Mouse (Mus musculus): ENCODE data around the gene Rapsn. TPM values are rescaled to one million over a fixed set of nuclear protein-coding genes. Genes with fewer than 3 reads are reported as not detected.
"Not testable (repeated sequence)": the region's sequence is repeated elsewhere in the genome, so short reads cannot be mapped to it uniquely, and the experiment has no call there.

Rapsn gene
- 0.61 and 1.9 TPM in 2 replicates for polyA plus RNA-seq (2012; rRNA removed)

DNA sequence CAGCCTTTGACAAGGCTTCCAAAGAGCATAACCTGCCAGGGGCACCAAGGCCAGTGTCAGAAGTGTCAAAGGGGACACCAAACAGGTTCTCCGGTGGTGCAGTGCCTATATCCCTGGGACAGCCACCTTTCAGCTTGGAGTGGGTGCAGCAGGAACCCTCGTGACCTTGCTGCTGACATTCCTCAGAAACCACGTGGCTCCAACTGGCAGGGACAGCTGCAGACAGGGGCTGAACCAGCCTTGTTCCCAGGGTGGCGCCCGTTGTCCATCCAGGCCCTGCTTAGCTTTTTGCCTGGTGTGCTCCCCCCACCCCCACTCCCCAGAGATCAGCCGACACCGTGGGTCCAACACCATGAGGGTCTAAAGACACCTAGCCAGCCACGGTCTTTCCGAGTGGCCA lies at the start of gene Rapsn:
Rapsn (plus strand) TSS at position 236 of the 400 bp plus-strand sequence.
- Histone ChIP-seq H3K4me3 (ENCODE audit: insufficient read depth, low read length) (no peak within 1 kb of the TSS), H3K27ac (ENCODE audit: insufficient read depth, low read length) (no peak within 1 kb of the TSS), H3K4me1 (ENCODE audit: control insufficient read depth, insufficient read depth, low read length) (no peaks in the 10 kb centered on the region)
- TF ChIP-seq POLR2A (IDR thresholded peaks at IDR 0.05; ENCODE audit: extremely low read depth, insufficient read depth, low read length) (no peak), CTCF (IDR thresholded peaks at IDR 0.05; ENCODE audit: extremely low read depth, insufficient read depth, low read length) (no peak)

DNA sequence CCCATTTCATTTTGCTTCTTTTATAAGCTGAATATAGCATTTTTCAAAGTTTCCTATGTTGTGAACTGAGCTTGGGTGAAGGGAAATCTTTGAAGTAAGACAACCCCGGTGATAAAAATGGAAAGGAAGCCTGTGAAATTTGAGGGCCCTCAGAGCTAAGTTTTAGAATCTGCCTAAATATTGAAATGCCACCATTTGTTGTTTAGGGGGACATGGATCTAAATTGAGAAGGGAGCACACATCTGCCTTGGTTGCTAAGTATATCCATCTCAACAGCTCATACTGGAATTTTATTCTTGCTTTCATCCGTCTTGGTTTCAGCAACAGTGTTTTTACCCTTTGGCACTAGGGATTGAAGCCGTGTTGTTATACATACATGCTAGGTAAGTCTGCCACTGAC lies 49.4 kb upstream of the Rapsn start:
- Histone ChIP-seq H3K27ac (ENCODE audit: insufficient read depth, low read length) (no peak overlapping the region), H3K4me1 (ENCODE audit: control insufficient read depth, insufficient read depth, low read length) (peaks cover 9% of the 10 kb centered on the region), H3K4me3 (ENCODE audit: insufficient read depth, low read length) (no peak overlapping the region)
- TF ChIP-seq CTCF (IDR thresholded peaks at IDR 0.05; ENCODE audit: extremely low read depth, insufficient read depth, low read length), result no peak
- TF ChIP-seq POLR2A (IDR thresholded peaks at IDR 0.05; ENCODE audit: extremely low read depth, insufficient read depth, low read length), result no peak

DNA sequence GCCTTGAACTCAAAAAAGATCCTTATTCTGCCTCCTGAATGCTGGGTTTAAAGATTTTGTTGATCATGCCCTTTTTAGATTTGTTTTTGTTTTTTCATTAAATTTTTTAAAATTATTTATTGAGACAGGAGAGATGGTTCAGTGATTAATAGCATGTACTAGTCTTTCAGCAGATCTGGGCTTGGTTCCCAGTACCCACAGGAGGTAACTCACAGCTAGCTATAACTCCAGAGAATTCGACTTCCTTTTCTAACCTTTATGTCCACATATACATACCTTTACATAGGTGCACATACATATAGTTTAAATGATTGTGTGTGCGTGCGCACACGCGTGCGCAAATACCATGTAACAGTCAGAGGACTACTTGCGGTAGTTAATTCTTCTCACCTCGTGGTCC lies 26.9 kb upstream of the Rapsn start:
- no peak overlapping the region for H3K27ac ChIP-seq (ENCODE audit: insufficient read depth, low read length)
- H3K4me1 ChIP-seq (ENCODE audit: control insufficient read depth, insufficient read depth, low read length), result no peaks in the 10 kb centered on the region
- TF ChIP-seq CTCF (IDR thresholded peaks at IDR 0.05; ENCODE audit: extremely low read depth, insufficient read depth, low read length) (no peak), POLR2A (IDR thresholded peaks at IDR 0.05; ENCODE audit: extremely low read depth, insufficient read depth, low read length) (no peak)
- H3K4me3 ChIP-seq (ENCODE audit: insufficient read depth, low read length), result no peak overlapping the region

DNA sequence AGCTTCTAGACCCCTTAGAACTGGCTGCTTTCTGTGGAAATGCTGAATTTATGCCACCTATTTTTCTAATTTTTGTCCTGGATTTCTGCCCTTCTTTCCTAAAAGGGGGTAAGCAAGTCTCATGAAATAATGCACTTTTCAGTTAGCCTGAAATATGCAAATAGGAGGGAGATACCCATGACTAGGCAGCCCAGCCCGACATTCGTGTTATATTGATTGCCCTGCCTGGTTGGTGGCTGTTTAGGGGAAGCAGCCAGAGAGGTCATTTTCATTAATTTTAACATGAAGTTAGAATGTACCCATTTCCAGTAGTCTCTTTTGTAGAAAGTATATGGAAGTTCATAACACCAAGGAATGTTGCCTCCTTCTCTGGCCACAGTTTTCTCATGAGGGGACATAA lies 21.5 kb upstream of the Rapsn start:
- Histone ChIP-seq H3K4me1 (ENCODE audit: control insufficient read depth, insufficient read depth, low read length) (peaks cover 4% of the 10 kb centered on the region), H3K27ac (ENCODE audit: insufficient read depth, low read length) (no peak overlapping the region), H3K4me3 (ENCODE audit: insufficient read depth, low read length) (no peak overlapping the region)
- TF ChIP-seq CTCF (IDR thresholded peaks at IDR 0.05; ENCODE audit: extremely low read depth, insufficient read depth, low read length), result no peak
- TF ChIP-seq POLR2A (IDR thresholded peaks at IDR 0.05; ENCODE audit: extremely low read depth, insufficient read depth, low read length), result no peak

DNA sequence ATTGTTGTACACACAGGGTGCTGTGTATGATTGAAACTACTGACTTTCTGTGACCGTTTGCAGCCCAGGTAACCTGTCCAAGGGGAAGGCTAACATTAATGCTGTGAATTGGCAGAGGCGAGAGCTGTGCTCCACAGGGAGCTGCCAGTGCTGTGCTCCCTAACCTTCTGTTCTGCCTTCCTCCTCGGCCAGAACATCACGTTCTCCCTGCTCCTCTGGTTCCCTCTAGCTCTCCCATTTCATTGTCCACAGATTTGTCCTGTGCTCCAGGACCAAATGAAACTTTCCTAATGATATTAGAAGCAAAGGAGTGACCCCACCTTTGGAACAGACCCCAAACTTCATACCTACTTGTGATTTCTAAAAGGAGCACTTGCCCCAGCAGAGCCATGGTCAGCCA lies 20.0 kb upstream of the Rapsn start:
- Histone ChIP-seq H3K4me1 (ENCODE audit: control insufficient read depth, insufficient read depth, low read length) (peaks cover 4% of the 10 kb centered on the region), H3K4me3 (ENCODE audit: insufficient read depth, low read length) (no peak overlapping the region), H3K27ac (ENCODE audit: insufficient read depth, low read length) (peak overlapping the region; percentile 63; the same call in 1 of the 2 replicates)
- TF ChIP-seq CTCF (IDR thresholded peaks at IDR 0.05; ENCODE audit: extremely low read depth, insufficient read depth, low read length) (no peak), POLR2A (IDR thresholded peaks at IDR 0.05; ENCODE audit: extremely low read depth, insufficient read depth, low read length) (no peak)

DNA sequence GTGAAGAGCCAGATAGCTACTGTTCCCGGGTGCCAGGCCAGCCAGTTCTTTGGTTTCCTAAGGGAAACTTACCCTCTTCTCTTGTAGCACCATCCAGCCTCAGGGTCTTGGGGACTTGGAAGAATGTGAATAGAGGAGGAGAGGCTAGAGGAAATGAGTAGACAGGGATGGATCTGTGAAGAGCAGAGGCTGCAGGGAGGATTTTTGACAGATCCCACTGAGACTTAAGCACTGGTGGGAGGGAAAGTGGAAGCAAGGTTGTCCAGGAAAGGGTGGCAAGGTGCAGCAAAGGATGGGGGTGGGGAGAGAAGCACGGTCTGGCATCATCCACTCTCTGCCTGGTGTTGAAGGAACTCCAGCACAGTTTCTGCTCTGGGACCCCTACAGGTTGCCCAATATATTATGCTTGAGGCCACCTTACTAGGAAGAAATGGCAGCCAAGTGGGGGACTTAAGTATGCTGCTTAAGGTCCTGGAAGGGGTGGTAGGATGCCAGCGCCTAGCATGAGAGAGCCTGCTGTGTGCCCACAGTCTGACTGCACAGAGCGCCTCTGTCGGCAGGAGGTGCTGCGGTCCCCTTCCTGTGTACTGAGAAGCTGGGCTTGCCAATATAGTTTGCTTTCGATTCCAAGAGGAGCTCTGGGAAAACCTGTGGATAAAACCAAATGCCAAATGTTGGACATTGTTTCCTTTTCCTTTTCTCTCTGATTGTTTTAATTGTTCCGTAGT lies 17.2 kb upstream of the Rapsn start:
- H3K27ac ChIP-seq (ENCODE audit: insufficient read depth, low read length), result 0 out of 2 replicates have a peak overlapping the region, but pooled peaks have one; percentile 60
- peaks cover 5% of the 10 kb centered on the region for H3K4me1 ChIP-seq (ENCODE audit: control insufficient read depth, insufficient read depth, low read length)
- TF ChIP-seq POLR2A (IDR thresholded peaks at IDR 0.05; ENCODE audit: extremely low read depth, insufficient read depth, low read length) (no peak), CTCF (IDR thresholded peaks at IDR 0.05; ENCODE audit: extremely low read depth, insufficient read depth, low read length) (peak; percentile 40)
- H3K4me3 ChIP-seq (ENCODE audit: insufficient read depth, low read length), result no peak overlapping the region

DNA sequence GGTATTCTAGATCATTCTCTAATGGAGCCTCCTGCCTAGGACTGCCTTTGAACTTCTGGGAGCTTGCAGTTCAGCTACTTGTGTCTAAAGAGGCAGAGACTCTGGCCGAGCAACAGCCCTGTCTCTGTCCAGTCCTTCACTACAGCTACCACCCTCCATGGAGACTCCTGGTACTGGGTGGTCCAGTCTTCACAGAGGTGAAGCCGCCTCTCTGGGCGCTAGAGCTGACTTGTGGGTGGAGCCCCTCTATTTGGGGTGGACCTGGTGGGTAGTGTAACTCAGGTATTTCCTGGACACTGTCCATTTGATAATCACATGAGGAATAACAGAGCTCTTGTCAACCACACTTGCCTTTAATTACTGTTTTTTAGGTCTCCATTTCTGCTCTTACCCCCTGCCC lies 15.5 kb upstream of the Rapsn start:
- TF ChIP-seq CTCF (IDR thresholded peaks at IDR 0.05; ENCODE audit: extremely low read depth, insufficient read depth, low read length), result no peak
- no peak for TF ChIP-seq POLR2A (IDR thresholded peaks at IDR 0.05; ENCODE audit: extremely low read depth, insufficient read depth, low read length)
- H3K4me3 ChIP-seq (ENCODE audit: insufficient read depth, low read length), result no peak overlapping the region
- H3K4me1 ChIP-seq (ENCODE audit: control insufficient read depth, insufficient read depth, low read length), result peaks cover 12% of the 10 kb centered on the region
- H3K27ac ChIP-seq (ENCODE audit: insufficient read depth, low read length), result no peak overlapping the region

DNA sequence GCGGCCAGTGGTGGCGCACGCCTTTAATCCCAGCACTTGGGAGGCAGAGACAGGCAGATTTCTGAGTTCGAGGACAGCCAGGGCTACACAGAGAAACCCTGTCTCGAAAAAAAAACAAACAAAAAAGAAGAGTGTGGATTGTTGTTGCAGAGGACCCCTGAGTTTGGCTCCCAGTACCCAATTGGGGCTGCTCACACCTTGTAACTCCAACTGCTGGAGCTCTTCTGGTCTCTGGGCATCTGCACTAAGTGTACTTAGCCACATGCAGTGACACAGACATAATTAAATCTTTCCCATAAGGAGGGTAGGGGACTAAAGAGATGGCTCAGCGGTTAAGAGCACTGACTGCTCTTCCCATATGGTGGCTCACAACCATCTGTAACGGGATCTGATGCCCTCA lies 13.2 kb upstream of the Rapsn start:
- not testable (repeated sequence) for H3K4me3 ChIP-seq (ENCODE audit: insufficient read depth, low read length); H3K27ac ChIP-seq (ENCODE audit: insufficient read depth, low read length)
- H3K4me1 ChIP-seq (ENCODE audit: control insufficient read depth, insufficient read depth, low read length), result peaks cover 12% of the 10 kb centered on the region

DNA sequence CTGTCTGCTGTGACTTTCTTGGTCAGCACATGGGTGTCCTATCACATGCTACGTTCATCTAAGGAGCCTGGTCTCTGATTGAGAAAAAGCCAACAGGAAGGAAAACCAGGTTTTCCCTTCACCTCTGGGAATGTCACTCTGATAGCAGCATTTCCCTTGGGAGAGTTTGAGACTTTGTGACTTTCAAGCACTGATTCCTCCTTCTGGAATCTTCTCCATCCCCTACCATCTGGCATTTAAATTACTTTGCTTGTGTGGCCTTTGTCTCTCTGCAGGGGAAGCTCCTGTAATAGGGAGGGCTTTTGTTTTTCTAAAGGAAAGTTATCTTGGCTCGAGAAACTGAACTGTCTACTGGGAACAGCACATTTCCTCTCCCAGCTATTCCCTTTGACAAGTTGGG lies 12.3 kb upstream of the Rapsn start:
- Histone ChIP-seq H3K27ac (ENCODE audit: insufficient read depth, low read length) (no peak overlapping the region; the same call in 1 of the 2 replicates), H3K4me1 (ENCODE audit: control insufficient read depth, insufficient read depth, low read length) (peaks cover 12% of the 10 kb centered on the region), H3K4me3 (ENCODE audit: insufficient read depth, low read length) (no peak overlapping the region)
- TF ChIP-seq POLR2A (IDR thresholded peaks at IDR 0.05; ENCODE audit: extremely low read depth, insufficient read depth, low read length), result no peak
- no peak for TF ChIP-seq CTCF (IDR thresholded peaks at IDR 0.05; ENCODE audit: extremely low read depth, insufficient read depth, low read length)

DNA sequence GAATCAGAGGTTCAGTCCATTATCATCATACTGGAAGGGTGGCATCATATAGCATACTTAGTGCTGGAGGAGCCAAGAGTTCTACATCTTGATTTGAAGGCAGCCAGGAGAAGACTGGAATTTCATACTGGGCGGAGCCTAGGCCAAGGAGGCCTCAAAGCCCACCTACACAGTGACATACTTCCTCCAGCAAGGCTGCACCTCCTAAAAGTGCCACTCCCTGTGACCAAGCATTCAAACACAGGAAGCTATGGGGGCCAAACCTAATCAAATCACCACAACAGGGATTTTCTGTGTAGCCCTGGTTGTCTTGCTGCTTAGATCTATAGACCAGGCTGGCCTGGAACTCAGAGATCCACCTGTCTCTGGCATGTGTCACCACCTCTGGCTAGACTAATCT lies 11.5 kb upstream of the Rapsn start:
- H3K4me1 ChIP-seq (ENCODE audit: control insufficient read depth, insufficient read depth, low read length), result peaks cover 12% of the 10 kb centered on the region
- TF ChIP-seq POLR2A (IDR thresholded peaks at IDR 0.05; ENCODE audit: extremely low read depth, insufficient read depth, low read length) (no peak), CTCF (IDR thresholded peaks at IDR 0.05; ENCODE audit: extremely low read depth, insufficient read depth, low read length) (no peak)
- no peak overlapping the region for H3K4me3 ChIP-seq (ENCODE audit: insufficient read depth, low read length)
- H3K27ac ChIP-seq (ENCODE audit: insufficient read depth, low read length), result peak overlapping the region; percentile 75
